Mouse (Mus musculus): ENCODE results near the gene Tmem269. TPM values are rescaled to one million over a fixed set of nuclear protein-coding genes. Genes with fewer than 3 reads are reported as not detected.
A peak's percentile ranks its signal among the peaks of the same experiment; 100 is the strongest.

Gene Tmem269
- total RNA-seq (2021) = not detected

DNA sequence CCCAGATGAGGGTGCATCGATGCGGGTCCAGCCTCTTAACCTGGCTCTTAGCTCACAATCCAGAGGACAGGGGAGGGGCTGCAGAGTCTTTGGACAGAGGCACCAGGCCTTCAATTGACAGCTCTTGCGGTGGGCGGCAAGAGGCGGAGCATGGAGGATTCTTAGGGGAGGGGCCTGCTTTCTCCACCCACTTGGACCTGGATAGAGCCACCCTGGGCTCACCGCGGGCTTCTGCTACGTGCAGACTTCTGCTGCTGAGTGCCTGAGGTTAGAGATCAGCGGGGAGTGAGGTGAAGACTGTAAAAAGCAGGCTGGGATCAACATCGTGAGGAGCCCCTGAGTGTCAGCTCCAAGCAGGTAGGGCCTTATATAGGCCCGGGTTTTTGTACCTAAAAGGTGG, at the start of gene Tmem269:
TSS of gene Tmem269 (minus strand) at position 49 of the 400 bp plus-strand sequence.
- no peak for DNase-seq (ENCODE audit: low spot score)
- intact Hi-C loops (cut with DNase I) = no loop called here

DNA sequence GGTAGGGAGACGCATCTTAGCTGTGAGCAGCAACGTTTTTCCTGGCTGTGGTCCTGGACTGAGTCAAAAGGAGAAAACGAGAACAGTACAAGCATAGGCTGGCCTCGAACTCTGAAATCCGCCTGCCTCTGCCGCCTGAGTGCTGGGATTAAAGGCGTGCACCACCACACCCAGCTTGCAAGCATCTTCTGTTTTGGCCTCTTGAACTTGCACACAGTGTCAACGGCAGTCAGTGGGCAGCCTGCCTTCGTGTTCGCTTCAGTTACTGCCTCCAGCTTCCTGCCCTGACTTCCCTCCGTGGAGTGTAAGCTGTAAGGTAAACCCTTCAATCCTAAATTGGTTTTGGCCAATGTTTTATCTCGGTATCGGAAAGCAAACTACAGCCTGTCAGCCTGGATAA, 48.6 kb upstream of the Tmem269 start:
- intact Hi-C loops (cut with DNase I) = no loop called here
- DNase-seq (ENCODE audit: low spot score) = no peak

DNA sequence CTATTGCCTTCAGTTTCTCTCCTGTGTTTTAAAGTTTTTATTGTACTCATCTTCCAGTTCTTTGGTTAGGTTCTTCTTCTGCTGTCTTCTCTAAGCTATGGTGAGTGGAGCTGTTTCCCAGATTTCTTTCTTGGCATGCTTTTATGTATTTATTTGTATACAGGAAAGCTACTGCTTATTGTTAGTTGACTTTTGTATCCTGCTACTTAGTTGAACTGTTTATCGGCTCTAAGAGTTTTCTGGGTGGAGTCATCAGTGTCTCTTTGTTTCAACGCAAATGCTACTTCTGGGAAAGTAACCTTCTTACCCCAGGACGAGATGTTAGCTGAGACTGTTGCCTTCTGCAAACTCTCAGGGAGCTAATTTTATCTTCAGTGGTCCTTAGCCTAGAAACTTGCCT, 45.4 kb upstream of the Tmem269 start:
- intact Hi-C loops (cut with DNase I) = no loop called here
- no peak for DNase-seq (ENCODE audit: low spot score)

DNA sequence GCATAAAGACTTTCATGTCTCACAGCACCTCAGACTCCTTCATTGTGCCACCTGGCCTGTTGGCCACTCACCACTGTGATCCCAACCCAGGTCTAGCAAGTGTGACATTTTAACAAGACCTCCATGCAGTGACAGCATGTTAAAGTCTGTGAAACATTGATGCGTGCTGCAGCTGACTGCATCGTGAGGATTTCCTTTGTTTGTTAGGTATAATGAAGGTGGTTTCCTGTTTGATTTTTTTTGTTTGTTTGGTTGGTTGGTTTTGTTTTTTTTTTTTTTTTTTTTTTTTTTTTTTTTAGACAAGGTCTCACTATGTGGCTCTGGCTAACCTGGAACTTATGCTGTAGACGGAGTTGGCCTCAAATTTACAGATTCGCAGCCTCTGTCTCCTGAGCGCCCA, 44.5 kb upstream of the Tmem269 start:
- intact Hi-C loops (cut with DNase I) = no loop called here

DNA sequence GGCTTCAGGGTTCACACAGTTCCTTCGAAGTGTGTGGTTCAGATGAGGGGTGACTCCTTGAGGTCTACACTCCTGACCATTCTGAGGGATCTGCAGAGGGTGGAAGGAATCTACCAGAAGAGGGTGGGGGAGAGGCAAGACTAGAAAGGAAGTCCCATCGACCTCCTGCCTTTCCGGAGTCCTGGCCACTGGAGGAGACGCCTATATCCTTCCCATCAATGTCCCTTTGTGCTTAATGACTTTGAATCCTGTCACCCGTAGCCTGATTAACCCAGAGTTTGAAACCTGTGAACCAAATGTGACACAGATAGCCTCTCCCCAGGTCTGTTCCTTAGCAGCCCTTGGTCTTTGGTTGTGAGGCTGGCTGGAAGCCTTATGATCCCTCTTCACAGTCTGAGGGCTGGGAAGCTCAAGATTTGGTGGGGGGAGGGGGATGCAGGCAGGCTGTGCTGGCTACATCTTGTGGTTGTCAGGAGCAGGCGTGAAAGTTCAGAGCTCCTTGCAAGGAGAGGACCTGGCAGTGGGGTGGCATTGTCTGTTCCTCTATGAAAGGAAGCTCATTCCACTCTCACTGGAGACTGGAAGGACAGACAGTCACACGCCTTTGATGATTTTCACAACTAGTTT, 43.2 kb upstream of the Tmem269 start:
- no peak for DNase-seq (ENCODE audit: low spot score)

More for the DNA sequence above, 44.5 kb upstream of the Tmem269 start:
- no peak for DNase-seq (ENCODE audit: low spot score)

DNA sequence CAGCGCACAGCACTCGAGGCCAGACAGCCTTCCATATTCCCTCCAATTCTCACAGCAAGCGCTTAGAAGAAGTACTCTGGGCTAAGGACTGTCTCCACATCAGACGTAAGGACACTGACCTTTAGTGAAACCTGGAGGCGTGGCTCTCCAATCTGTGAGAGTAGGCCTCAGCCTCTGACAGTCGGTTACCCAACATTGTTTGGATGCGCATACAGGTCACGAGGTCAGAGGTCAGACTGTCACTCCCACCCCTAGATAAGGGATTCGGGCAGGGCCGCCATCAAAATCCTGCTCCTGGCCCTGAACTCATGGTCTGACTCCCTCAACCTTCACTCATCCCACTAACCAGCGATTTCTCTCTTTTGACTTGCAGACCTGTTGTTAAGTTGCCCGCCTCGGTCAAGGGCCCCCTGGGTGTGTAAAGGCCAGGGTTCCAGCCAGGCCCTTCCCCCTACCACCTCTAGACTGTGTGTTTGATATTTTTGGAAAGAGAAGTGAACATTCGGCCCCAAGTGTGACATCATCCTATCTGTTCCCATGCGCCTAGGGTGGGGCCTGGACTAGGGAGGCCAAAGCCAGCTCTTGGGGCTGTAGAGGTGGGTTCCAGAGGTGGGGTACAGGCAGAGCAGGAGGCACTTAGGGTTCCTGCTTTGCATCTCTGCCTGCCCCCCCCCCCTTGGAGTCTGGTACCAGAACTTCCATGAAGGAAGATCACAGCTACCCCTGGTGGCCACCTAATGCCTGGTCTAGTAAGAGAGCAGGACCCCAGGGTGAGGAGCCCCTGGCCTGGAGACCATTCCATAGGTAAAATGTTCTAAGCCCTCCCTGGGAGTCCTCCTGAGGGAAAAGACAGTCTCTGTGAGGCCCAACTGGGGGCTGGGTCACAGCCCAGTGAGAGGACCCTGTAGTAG, 41.6 kb upstream of the Tmem269 start:
- intact Hi-C loops (cut with DNase I) = loop anchor here (2.0 kb wide), 1 partner anchor 15 kb away; no protein-coding TSS in a partner anchor
- DNase-seq (ENCODE audit: low spot score) = no peak

More for the DNA sequence above, 43.2 kb upstream of the Tmem269 start:
- intact Hi-C loops (cut with DNase I) = loop anchor here (2.0 kb wide), 1 partner anchor 14 kb away; no protein-coding TSS in a partner anchor

DNA sequence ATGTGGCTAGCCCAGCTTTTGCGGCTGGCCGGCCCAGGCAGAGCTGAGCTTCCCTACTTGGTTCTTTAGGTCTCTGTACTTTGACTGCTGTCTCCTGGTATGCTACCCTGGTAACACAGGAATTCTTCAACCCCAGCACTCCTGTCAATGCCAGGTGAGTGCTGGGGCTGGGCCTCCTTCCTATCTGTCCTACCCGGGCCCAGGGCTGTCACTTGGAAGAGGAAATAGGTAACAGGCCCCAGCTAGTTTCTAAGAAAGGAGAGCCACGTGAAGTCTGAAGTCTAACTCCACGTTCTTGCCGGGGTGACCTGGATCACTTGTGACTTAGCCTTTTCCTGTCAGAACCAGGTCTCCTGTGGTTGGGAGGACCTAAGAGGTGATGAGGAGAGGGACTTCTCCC, 39.1 kb upstream of the Tmem269 start:
- intact Hi-C loops (cut with DNase I) = no loop called here

DNA sequence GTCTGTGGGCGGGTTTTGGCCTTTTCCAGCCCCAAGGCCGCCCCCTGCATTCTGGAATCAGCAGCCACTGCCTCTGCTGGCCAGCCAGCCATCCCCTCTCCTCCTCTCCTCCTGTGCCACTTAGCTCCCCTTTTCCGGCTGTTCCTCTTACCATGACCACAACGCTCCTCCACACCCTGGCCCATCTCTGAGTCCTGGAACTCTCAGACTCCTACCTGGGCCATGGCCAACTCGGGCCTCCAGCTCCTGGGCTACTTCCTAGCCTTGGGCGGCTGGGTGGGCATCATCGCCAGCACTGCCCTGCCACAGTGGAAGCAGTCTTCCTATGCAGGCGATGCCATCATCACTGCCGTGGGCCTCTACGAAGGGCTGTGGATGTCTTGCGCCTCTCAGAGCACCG, 37.3 kb upstream of the Tmem269 start, which contains the start of gene Cldn19:
TSS of gene Cldn19 (plus strand) at position 64 of the 400 bp plus-strand sequence.
- intact Hi-C loops (cut with DNase I) = no loop called here
- DNase-seq (ENCODE audit: low spot score) = no peak

More for the DNA sequence above, 39.1 kb upstream of the Tmem269 start:
- DNase-seq (ENCODE audit: low spot score) = no peak

DNA sequence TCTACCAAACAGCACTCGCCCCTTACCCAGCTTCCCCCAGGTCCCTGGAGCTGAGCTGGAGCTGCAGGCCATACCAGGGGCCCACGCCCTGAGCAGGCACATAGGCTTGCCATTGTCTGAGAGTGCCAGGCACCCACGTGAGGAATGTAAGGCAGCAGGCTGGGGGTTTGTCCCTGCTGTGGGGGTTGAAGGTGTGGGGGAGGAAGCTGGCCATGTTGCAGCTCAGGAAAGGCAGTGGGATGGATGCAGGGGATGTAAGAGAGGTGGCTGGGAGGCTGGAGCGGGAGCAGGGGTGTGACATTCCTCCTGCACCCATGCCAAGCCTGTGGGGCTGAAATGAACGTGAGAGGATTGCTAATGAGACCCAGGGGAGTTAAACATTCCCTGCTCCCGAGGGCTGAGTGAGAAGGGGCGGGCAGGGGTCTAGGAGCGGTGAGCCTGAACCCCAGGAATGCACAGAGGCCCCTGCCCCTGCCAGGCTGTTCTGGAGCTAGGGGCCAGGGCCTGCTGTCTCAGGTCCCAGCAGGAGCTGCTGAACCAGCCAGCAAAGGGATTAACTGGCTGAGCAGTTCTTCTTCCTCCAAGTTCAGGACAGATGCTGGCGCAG, 36.1 kb upstream of the Tmem269 start:
- no peak for DNase-seq (ENCODE audit: low spot score)
- intact Hi-C loops (cut with DNase I) = no loop called here

DNA sequence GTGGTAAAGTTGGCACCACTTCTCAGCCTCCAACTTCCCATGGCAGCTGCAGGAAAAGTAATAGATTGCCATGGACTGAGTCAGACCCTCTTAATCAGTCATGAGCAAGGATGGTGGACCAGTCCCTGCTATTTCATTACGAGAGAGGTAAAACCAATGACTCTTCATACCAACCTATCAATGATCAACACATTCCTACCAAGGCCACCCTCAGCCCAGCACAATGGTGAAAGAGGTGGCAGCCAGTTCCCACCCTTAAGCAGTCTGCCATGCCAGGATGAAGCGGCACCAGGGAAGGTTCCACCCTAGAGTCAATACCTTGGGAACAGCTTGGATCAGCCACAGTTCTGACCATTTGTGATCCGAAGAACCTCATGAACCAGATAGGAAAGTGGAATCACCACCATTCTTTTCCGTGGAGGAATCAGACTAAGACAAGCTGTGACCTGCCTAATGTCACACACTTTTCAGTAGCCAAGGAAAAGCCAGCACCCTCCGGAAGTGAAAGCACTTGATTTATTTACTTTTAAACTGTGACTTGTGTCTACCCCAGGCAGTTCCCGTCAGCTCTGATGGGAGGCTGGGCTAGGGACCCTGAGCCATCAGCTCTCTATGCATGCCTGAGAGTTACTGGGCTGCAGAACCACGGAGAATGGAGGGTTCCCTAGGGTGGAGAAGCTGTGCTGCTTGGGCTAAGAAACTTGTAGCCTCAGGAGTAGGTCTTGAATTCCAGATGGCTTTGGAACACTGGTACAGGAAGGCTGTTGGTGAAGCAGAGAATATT, 34.2 kb upstream of the Tmem269 start:
- intact Hi-C loops (cut with DNase I) = no loop called here
- DNase-seq (ENCODE audit: low spot score) = no peak

DNA sequence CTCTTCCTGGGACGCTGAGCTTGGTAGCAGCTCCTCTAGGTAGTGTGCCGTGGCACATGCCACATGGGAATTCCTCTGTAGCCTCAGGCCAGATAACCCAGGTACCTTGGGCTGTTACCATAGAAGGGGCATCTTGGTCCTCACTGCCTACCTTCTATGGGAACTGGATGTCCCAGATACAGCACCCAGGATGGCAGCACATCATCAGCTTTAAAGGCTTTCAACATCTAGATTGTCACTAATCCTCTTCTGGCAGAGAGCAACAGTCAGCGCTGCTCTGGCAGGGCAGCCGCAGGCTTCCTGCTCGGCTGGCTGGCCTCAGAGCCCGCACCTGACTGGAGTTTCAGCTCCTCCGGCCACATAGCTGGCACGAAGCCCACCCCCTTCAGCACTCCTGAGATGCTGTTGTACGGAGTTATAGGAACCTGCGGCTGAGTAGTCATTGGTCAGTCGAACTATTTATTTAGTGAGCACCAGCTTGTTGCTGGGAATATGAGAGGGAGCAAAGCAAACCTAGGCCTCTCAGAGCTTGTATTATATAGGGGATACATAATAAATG, 30.5 kb upstream of the Tmem269 start:
- intact Hi-C loops (cut with DNase I) = loop anchor here (5.0 to 10.0 kb wide), 4 partner anchors 174 to 419 kb away; partner anchors contain the start of genes Ppcs and Zmynd12
- no peak for DNase-seq (ENCODE audit: low spot score)

DNA sequence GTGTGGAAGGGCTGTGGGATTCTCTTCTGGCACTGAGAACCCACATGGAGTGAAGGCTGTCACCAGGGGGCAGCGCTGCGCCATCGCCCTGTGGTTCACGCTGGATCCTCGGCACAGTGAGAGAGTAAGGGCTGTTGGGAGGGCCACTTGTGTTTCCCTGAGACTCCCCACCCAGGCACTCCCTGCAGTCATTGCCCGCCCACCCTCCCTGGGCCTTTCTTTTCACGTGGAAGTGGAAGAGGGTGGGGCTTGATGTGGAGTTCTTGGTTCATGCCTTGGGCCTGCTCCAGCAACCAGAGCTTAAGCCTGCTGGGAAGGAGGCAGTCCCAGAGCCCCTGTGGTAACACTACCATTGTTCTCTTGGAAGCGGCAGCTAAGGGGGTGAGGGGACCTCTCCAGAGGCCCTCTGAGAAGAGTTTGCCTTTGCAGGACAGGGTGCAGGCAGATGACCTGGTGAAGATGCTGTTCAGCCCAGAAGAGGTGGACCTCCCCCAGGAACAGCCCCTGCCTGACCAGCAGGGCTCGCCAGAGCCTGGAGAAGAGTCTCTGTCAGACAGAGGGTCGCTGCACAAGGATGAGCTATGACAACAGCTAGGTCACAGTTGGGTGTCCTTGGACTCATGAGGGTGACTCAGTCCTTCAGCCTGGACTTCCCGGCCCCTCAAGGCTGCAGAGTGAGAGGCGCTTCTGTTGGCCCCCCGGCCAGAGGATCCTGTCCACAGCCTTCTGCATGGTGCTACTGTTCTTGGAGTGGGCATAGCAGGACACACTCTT, 29.6 kb upstream of the Tmem269 start:
- DNase-seq (ENCODE audit: low spot score) = peak; percentile 67
- intact Hi-C loops (cut with DNase I) = loop anchor here (2.0 to 10.0 kb wide), 6 partner anchors 51 to 420 kb away; partner anchors contain the start of genes Ppcs and Zmynd12

DNA sequence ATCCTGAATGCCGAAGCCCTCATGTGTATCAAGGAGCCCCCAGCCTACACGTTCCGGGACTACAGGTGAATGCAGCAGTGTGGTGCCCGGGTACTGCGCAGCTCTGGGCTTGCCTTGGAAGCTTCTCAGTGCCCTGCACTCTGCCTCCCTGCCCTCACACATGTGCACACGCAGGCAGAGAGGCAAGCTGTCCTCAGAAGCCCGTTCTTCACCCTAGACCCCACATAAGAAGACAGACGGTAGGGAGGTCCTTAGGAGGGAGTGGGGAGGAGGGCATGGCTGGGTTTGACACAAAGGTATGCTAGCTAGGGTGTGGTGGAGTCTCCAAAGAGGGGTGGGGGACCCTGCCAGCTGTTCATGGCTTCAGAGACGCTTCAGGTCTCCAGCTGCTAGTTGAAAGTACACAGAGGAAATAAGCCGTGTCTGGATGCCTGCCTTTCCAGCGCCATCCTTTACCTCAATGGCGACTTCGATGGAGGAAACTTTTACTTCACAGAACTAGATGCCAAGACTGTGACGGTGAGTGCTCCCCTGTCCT, 28.7 kb upstream of the Tmem269 start:
- intact Hi-C loops (cut with DNase I) = loop anchor here (2.0 to 10.0 kb wide), 6 partner anchors 52 to 421 kb away; partner anchors contain the start of genes Ppcs and Zmynd12
- no peak for DNase-seq (ENCODE audit: low spot score)

DNA sequence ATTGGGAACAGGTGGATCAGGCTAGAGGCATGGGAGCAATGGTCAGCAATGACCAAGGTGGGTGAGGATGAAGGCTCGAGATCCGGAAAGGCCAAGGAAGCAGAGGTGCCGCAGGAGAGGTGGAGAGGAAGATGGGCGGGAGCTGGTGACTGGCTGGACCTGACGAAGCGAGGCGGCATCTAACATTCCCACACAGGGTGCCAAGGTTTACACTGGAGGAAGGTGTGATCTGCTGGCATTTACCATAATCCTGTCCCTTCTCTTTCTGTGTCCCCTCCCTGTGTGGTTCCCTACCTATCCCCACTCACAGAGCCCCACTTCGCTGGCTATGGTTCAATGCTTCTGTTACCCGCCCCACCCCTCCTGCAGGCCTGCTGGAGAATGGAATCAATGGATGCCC, 27.9 kb upstream of the Tmem269 start:
- intact Hi-C loops (cut with DNase I) = loop anchor here (2.0 to 10.0 kb wide), 6 partner anchors 53 to 421 kb away; partner anchors contain the start of genes Ppcs and Zmynd12

DNA sequence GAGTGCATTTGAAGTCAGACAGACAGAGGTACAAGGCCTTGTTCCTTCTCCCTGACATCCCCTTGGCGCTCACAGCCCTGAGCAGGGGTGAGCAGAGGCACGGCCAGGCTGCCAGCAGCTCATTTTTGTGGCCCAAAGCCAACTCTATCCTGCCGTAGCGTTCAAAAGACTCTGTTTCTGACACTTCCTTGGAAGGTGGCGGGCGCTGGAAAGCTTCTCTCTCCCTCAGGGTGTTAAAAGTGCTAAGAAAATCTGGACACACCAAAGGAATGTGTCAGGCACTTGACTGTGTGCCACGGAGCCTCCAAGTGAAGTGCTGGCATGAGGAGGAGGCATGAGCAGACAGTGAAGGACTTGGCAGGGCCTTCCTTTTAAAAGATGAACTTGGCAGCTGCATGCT, 27.5 kb upstream of the Tmem269 start:
- DNase-seq (ENCODE audit: low spot score) = no peak
- intact Hi-C loops (cut with DNase I) = loop anchor here (5.0 to 10.0 kb wide), 4 partner anchors 177 to 422 kb away; partner anchors contain the start of genes Ppcs and Zmynd12

More for the DNA sequence above, 27.9 kb upstream of the Tmem269 start:
- DNase-seq (ENCODE audit: low spot score) = no peak

DNA sequence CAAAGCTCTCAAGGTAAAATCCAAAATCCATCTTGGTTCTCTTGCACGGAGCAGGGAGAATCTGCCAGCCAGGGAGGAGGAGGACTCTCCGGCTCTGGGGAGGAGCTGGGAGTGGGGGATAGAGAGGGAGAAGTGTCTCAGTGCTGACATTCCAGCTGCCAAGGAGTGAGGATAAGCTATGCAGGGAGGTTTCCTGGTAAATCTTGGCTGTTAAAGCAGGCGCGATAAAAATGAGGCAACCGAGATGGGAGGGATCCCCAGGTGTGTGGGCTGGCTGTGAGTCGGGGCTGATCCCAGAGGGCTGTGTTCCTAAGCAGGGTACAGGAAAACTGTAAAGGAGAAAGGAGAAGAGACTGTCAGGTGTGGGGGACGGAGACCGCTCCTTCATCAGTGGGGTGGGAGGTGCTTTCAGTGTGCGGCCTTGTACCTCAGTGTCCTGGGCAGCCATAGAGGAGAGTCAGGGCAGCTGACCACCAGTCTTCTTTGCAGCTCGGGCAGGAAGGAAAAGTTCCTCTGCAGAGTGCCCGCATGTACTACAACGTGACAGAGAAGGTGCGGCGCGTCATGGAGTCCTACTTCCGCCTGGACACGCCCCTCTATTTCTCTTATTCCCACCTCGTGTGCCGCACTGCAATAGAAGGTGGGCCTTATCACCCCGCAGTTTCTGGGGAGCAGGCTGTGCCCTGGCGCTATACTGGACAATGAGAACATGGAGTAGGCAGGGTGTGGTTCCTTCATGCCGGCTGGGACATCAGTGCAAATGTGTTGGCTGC, 26.6 kb upstream of the Tmem269 start:
- no peak for DNase-seq (ENCODE audit: low spot score)
- intact Hi-C loops (cut with DNase I) = loop anchor here (5.0 to 10.0 kb wide), 4 partner anchors 178 to 423 kb away; partner anchors contain the start of genes Ppcs and Zmynd12

DNA sequence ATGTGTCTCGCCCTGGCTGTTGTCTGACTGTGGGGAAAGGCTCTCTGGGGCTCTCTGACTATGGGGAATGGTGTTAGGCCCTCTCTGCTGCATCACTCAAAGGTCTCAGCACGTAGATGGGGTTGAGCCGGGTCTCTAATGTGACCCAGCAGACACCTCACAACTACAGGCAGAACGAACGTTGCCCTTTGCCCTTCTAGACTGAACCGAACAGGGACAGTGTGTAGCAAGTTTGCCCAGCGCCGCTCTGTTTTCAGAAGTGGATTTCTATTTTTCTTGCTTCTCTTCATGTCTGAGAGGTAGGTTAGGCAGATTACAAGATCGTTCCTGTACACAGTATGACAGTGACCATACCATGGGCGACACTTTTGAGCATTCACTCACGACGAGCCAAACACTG, 24.6 kb upstream of the Tmem269 start:
- intact Hi-C loops (cut with DNase I) = loop anchor here (10.0 kb wide), 1 partner anchor 382 kb away; no protein-coding TSS in a partner anchor
- DNase-seq (ENCODE audit: low spot score) = no peak

Data from heart, postnatal 25 days (tissue).